Comparison of ENCODE assay signal across 8 mouse cellular contexts in genomic region chr5:139735677-139736503, GRCm38 (mm10). TPM values are rescaled to one million over a fixed set of nuclear protein-coding genes. Genes with fewer than 3 reads are reported as not detected.
DNase-seq lines count a peak whose midpoint lies in the region; ATAC-seq lines count a peak whose summit lies in the region.

Micall2 (minus strand) TSS chr5:139736336.

- H3K9ac ChIP-seq in kidney, embryonic 15.5 days = peak within 1 kb of the TSS; percentile 51

- peak within 1 kb of the TSS; percentile 99 for H3K4me2 ChIP-seq in kidney, embryonic 15.5 days

- H3K27me3 ChIP-seq in heart, embryonic 10.5 days (ENCODE audit: insufficient read depth, poor library complexity, severe bottlenecking) = peaks cover 52% of the 10 kb centered on the region
- peaks cover 4% of the 10 kb centered on the region; the same call in 1 of the 2 replicates for H3K27me3 ChIP-seq in kidney, embryonic 15.5 days

- H3K4me1 ChIP-seq in heart, embryonic 10.5 days = peaks cover 55% of the 10 kb centered on the region
- H3K4me1 ChIP-seq in kidney, embryonic 15.5 days = peaks cover 53% of the 10 kb centered on the region

- H3K4me3 ChIP-seq in heart, embryonic 10.5 days = peak within 1 kb of the TSS; percentile 71
- H3K4me3 ChIP-seq in kidney, embryonic 15.5 days (replicated peaks) = peak within 1 kb of the TSS; percentile 57

- H3K36me3 ChIP-seq in heart, embryonic 10.5 days = no peaks in the 10 kb centered on the region
- no peaks in the 10 kb centered on the region for H3K36me3 ChIP-seq in kidney, embryonic 15.5 days

- ATAC-seq in erythroblast, adult 5-6 weeks (replicated peaks; ENCODE audit: low FRiP score, poor library complexity, severe bottlenecking) = peak; percentile 59
- ATAC-seq in kidney, embryonic 15.5 days (replicated peaks; ENCODE audit: low FRiP score) = peak; percentile 95
- ATAC-seq in monocyte, adult 5-6 weeks (replicated peaks; ENCODE audit: insufficient number of reproducible peaks, low FRiP score, low TSS enrichment, poor library complexity, severe bottlenecking) = peak; percentile 99

- peak within 1 kb of the TSS; percentile 85 for H3K27ac ChIP-seq in heart, embryonic 10.5 days
- H3K27ac ChIP-seq in kidney, embryonic 15.5 days = peak within 1 kb of the TSS; percentile 75

- DNase-seq in B cell, adult 2 months = peak; percentile 88 to 90
- DNase-seq in brain, adult 2 months (ENCODE audit: low read depth, low spot score) = peak; percentile 92
- peak; percentile 99 for DNase-seq in heart, embryonic 10.5 days (ENCODE audit: low spot score)
- DNase-seq in liver = peak; percentile 99
- peak; percentile 98 to 99 for DNase-seq in spleen, postnatal 4 days (ENCODE audit: low spot score in 2 of 2)

- no peaks in the 10 kb centered on the region for H3K9me3 ChIP-seq in heart, embryonic 10.5 days
- H3K9me3 ChIP-seq in kidney, embryonic 15.5 days (replicated peaks) = no peaks in the 10 kb centered on the region

- 6% methylated on average over 50 of the region's 50 CpGs for WGBS in heart, embryonic 10.5 days
- 2% methylated on average over 50 of the region's 50 CpGs for WGBS in kidney, embryonic 15.5 days

RNA-seq across cellular contexts. Expression of gene Micall2, which starts in this region (rescaled TPM):
- total RNA-seq in erythroblast, adult 5-6 weeks (2015; ENCODE audit: low replicate concordance) = 9.0 and 11.1 TPM in 2 replicates
- total RNA-seq in erythroblast, adult 5-6 weeks (2017; ENCODE audit: low replicate concordance) = 12.2 and 21.9 TPM in 2 replicates
- polyA plus RNA-seq in heart, embryonic 10.5 days (2016; fragmentation: Nextera tagmentation; extraction: Ambion mirVana) = 4.1 and 5.7 TPM in 2 replicates
- 4.6 and 5.9 TPM in 2 replicates for polyA plus RNA-seq in kidney, embryonic 15.5 days (2015; fragmentation: Nextera tagmentation; extraction: Ambion mirVana)
- 0.57 to 5.3 TPM in 2 of 3 replicates, not detected in the other for total RNA-seq in monocyte, adult 5-6 weeks (2017)

Comparison
In these comparisons a context has a peak if more than half of its experiments do, and no peak if none do; other contexts are left out.
1. Peak in every context shown above with its lines: DNase-seq, ATAC-seq, H3K4me3 ChIP-seq and H3K27ac ChIP-seq.